ENCODE assay signal across 18 mouse cellular contexts in the genomic region with DNA sequence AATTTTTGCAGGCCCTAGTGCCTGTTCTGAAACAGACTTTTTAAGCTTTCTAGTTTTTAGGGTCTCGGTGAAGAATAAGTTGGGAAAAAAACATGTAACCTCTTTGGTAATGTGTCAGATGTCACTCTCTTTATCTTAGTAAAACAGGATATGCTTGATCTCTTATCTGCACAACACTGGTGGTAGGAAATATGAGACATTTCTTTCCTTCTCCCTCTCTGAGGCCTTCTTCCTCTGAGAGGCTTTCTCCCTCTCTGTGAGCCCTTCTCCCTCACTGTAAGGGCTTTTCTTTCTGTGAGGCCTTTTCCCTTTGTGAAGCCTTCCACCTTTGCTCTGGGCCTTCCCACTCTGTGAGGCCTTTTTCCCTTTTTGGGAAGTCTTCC.
DNase-seq lines count a peak whose midpoint lies in the region; ATAC-seq and TF ChIP-seq lines count a peak whose summit lies in the region.
"Had no signal": no experiment of that assay in that cellular context is flagged by ENCODE, and none has a peak within 500 bp of the region (broad histone marks: within the 10 kb centered on the region; RNA-seq: fewer than 3 reads in every experiment).

No protein-coding gene starts in this region.

- H3K4me2 ChIP-seq in heart, embryonic 16.5 days (ENCODE audit: low read depth, low read length), result no peak overlapping the region
- no peak overlapping the region for H3K4me2 ChIP-seq in lung, embryonic 15.5 days
- H3K4me2 ChIP-seq: embryonic facial prominence, embryonic 12.5 days; limb, embryonic 13.5 days; neural tube, embryonic 13.5 days had no signal

- H3K4me3 ChIP-seq in heart, embryonic 16.5 days (ENCODE audit: low read length), result no peak overlapping the region
- H3K4me3 ChIP-seq in lung, embryonic 15.5 days, result no peak overlapping the region
- H3K4me3 ChIP-seq in lung, adult 2 months (replicated peaks; ENCODE audit: extremely low read depth, low read depth, low read length), result no peak overlapping the region
- H3K4me3 ChIP-seq: embryonic facial prominence, embryonic 12.5 days; left cerebral cortex, adult 2 months; limb, embryonic 13.5 days; neural tube, embryonic 13.5 days had no signal

- H3K27me3 ChIP-seq in heart, embryonic 16.5 days (ENCODE audit: control insufficient read depth, insufficient read depth, low read length), result no peaks in the 10 kb centered on the region
- no peaks in the 10 kb centered on the region for H3K27me3 ChIP-seq in lung, embryonic 15.5 days
- H3K27me3 ChIP-seq: embryonic facial prominence, embryonic 12.5 days; limb, embryonic 13.5 days; neural tube, embryonic 13.5 days had no signal

- H3K36me3 ChIP-seq in heart, embryonic 16.5 days (ENCODE audit: control insufficient read depth, insufficient read depth), result no peaks in the 10 kb centered on the region
- H3K36me3 ChIP-seq in lung, embryonic 15.5 days, result no peaks in the 10 kb centered on the region
- H3K36me3 ChIP-seq: embryonic facial prominence, embryonic 12.5 days; limb, embryonic 13.5 days; neural tube, embryonic 13.5 days had no signal

- ATAC-seq in heart, embryonic 16.5 days (replicated peaks; ENCODE audit: extremely low read depth, insufficient read depth, low FRiP score), result 0 out of 2 replicates have a peak, but pooled peaks have one; percentile 49
- ATAC-seq in lung, embryonic 15.5 days (ENCODE audit: borderline replicate concordance, extremely low read depth, low FRiP score, low TSS enrichment), result peak; percentile 44; the same call in 1 of the 2 replicates
- ATAC-seq in megakaryocyte progenitor cell, adult 5-6 weeks (replicated peaks; ENCODE audit: poor library complexity), result 0 out of 2 replicates have a peak, but pooled peaks have one; percentile 37
- ATAC-seq: activated CD4-positive, CD25-positive, alpha-beta regulatory T cell, adult 4 months had no signal

- DNase-seq in embryo, embryonic 10.5 days (ENCODE audit: low spot score), result peak; percentile 27
- no peak for DNase-seq in embryo, embryonic 11 days
- DNase-seq in heart, adult 8-10 months (ENCODE audit: low spot score), result no peak
- no peak for DNase-seq in lung, adult 2 months
- DNase-seq in liver, result no peak
- DNase-seq: adrenal gland, postnatal 25 days; cerebellum, adult 9-11 months; gastrocnemius, postnatal 10 days; kidney, adult 11 months; thymus, adult 18-20 months had no signal

- no peak for TF ChIP-seq CTCF in lung, adult 2 months (IDR thresholded peaks at IDR 0.05; ENCODE audit: insufficient read depth, low read length)

- peak overlapping the region; percentile 81 for H3K27ac ChIP-seq in heart, embryonic 16.5 days (ENCODE audit: low read length)
- peak overlapping the region; percentile 60 for H3K27ac ChIP-seq in lung, embryonic 15.5 days
- H3K27ac ChIP-seq: embryonic facial prominence, embryonic 12.5 days; left cerebral cortex, adult 2 months; limb, embryonic 13.5 days; neural tube, embryonic 13.5 days had no signal

- no peaks in the 10 kb centered on the region for H3K9me3 ChIP-seq in heart, embryonic 16.5 days (replicated peaks; ENCODE audit: control insufficient read depth, low read length)
- no peaks in the 10 kb centered on the region for H3K9me3 ChIP-seq in lung, embryonic 15.5 days
- H3K9me3 ChIP-seq: embryonic facial prominence, embryonic 12.5 days; limb, embryonic 13.5 days; neural tube, embryonic 13.5 days had no signal

- no peak for TF ChIP-seq POLR2A in lung, adult 2 months (IDR thresholded peaks at IDR 0.05; ENCODE audit: borderline replicate concordance, extremely low read depth, low read depth, low read length)

- peak overlapping the region; percentile 47 for H3K9ac ChIP-seq in heart, embryonic 16.5 days (ENCODE audit: low read length)
- H3K9ac ChIP-seq in lung, embryonic 15.5 days, result no peak overlapping the region
- H3K9ac ChIP-seq: embryonic facial prominence, embryonic 12.5 days; limb, embryonic 13.5 days; neural tube, embryonic 13.5 days had no signal

- peaks cover 21% of the 10 kb centered on the region for H3K4me1 ChIP-seq in heart, embryonic 16.5 days (ENCODE audit: control insufficient read depth, insufficient read depth, low read length)
- peaks cover 19% of the 10 kb centered on the region for H3K4me1 ChIP-seq in lung, embryonic 15.5 days
- peaks cover 7% of the 10 kb centered on the region; the same call in 1 of the 2 replicates for H3K4me1 ChIP-seq in lung, adult 2 months (ENCODE audit: control insufficient read depth, insufficient read depth, low read length)

- 40% methylated on average over 1 of the region's 1 CpGs for WGBS in heart, embryonic 16.5 days
- 24% methylated on average over 1 of the region's 1 CpGs for WGBS in lung, embryonic 15.5 days
- WGBS in lung, adult 2 months, result 41% methylated on average over 1 of the region's 1 CpGs
